Mouse (Mus musculus) midbrain, embryonic 16.5 days (tissue): ENCODE measurements at regions not wholly inside any gene's neighbourhood (a gene's known extent, or its start where the extent isn't known, plus 50 kb on each side); places are given as distances from the start of the nearest gene placed in this dataset.

Source experiments
- ATAC-seq: fragments of 200-750 bp; cut with Nextera tagmentation; 2 replicates; pipeline ENCODE4 v1.8.0; 2017; ENCODE audit warnings: moderate TSS enrichment
- H3K27ac ChIP-seq: fragments of 300-500 bp; sonication (generic); 2 replicates; pipeline ENCODE4 v1.5.1; 2014; ENCODE audit warnings: mild to moderate bottlenecking, low read length, mixed read lengths
- H3K27me3 ChIP-seq: fragments of 300-500 bp; sonication (generic); 2 replicates; pipeline ENCODE4 v1.6.1; 2014; ENCODE audit warnings: low read depth, low read length, mixed read lengths; ENCODE audit not compliant: control insufficient read depth, insufficient read depth
- H3K36me3 ChIP-seq: fragments of 300-500 bp; sonication (generic); 2 replicates; pipeline ENCODE4 v1.6.1; 2014; ENCODE audit warnings: mild to moderate bottlenecking, low read length, moderate library complexity, mixed read lengths; ENCODE audit not compliant: control insufficient read depth, insufficient read depth
- H3K4me1 ChIP-seq: fragments of 300-500 bp; sonication (generic); 2 replicates; pipeline ENCODE4 v1.6.1; 2014; ENCODE audit warnings: mild to moderate bottlenecking, low read length, mixed read lengths; ENCODE audit not compliant: control insufficient read depth, insufficient read depth
- H3K4me2 ChIP-seq: fragments of 300-500 bp; sonication (generic); 2 replicates; pipeline ENCODE4 v1.6.1; 2014; ENCODE audit warnings: mild to moderate bottlenecking, low read length, mixed read lengths
- H3K4me3 ChIP-seq: fragments of 300-500 bp; sonication (generic); 2 replicates; pipeline ENCODE4 v1.5.1; 2014; ENCODE audit warnings: low read depth, mild to moderate bottlenecking, low read length, moderate library complexity, mixed read lengths
- H3K9ac ChIP-seq: fragments of 300-500 bp; sonication (generic); 2 replicates; pipeline ENCODE4 v1.6.1; 2014; ENCODE audit warnings: low read depth, low read length, mixed read lengths
- H3K9me3 ChIP-seq: fragments of 300-500 bp; sonication (generic); replicated peaks from 2 replicates; pipeline ENCODE4 v1.6.1; 2014; ENCODE audit warnings: mild to moderate bottlenecking, low read length, mixed read lengths; ENCODE audit not compliant: control insufficient read depth, poor library complexity, severe bottlenecking
- WGBS: fragments of 180-500 bp; shearing (Covaris S2); extraction: QIAGEN DNeasy Blood & Tissue Kit; methylation state at CpG from one replicate; pipeline ENCODE4 v1.1.7; 2014; 5-methylcytosine and 5-hydroxymethylcytosine counted together

- Histone ChIP-seq H3K27ac (no peak overlapping the region), H3K4me1 (no peaks in the 10 kb centered on the region), H3K4me3 (no peak overlapping the region), H3K9ac (no peak overlapping the region), H3K4me2 (no peak overlapping the region), H3K36me3 (no peaks in the 10 kb centered on the region), H3K27me3 (no peaks in the 10 kb centered on the region), H3K9me3 (no peaks in the 10 kb centered on the region)
- no peak for ATAC-seq
- WGBS: 71% methylated on average over 4 of the region's 4 CpGs
Observed at GRCm38 (mm10) chr16:85347621-85348020, 174.1 kb upstream of the App start.

- 86% methylated on average over 4 of the region's 4 CpGs for WGBS
- H3K9ac ChIP-seq: no peak overlapping the region
- no peaks in the 10 kb centered on the region for H3K4me1 ChIP-seq
Observed at GRCm38 (mm10) chr16:85336495-85337119, 163.0 kb upstream of the App start.

GRCm38 (mm10) chr16:85333543-85333942 lies 160.0 kb upstream of the App start:
- WGBS: 75% methylated on average over 3 of the region's 3 CpGs
- Histone ChIP-seq H3K9me3 (no peaks in the 10 kb centered on the region), H3K4me3 (no peak overlapping the region), H3K4me2 (no peak overlapping the region), H3K4me1 (no peaks in the 10 kb centered on the region), H3K36me3 (no peaks in the 10 kb centered on the region), H3K9ac (no peak overlapping the region), H3K27ac (no peak overlapping the region), H3K27me3 (no peaks in the 10 kb centered on the region)
- ATAC-seq: no peak

More at GRCm38 (mm10) chr16:85336495-85337119, 163.0 kb upstream of the App start:
- H3K36me3 ChIP-seq: no peaks in the 10 kb centered on the region
- H3K4me3 ChIP-seq: no peak overlapping the region
- H3K9me3 ChIP-seq: no peaks in the 10 kb centered on the region
- no peaks in the 10 kb centered on the region for H3K27me3 ChIP-seq
- no peak overlapping the region for H3K27ac ChIP-seq
- ATAC-seq: no peak
- no peak overlapping the region for H3K4me2 ChIP-seq

- Histone ChIP-seq H3K4me3 (no peak overlapping the region), H3K27ac (no peak overlapping the region), H3K9me3 (no peaks in the 10 kb centered on the region), H3K4me1 (no peaks in the 10 kb centered on the region), H3K36me3 (no peaks in the 10 kb centered on the region), H3K9ac (no peak overlapping the region), H3K4me2 (no peak overlapping the region), H3K27me3 (no peaks in the 10 kb centered on the region)
- 64% methylated on average over 8 of the region's 8 CpGs for WGBS
- no peak for ATAC-seq
Observed at GRCm38 (mm10) chr16:85312018-85312417, 138.5 kb upstream of the App start.

GRCm38 (mm10) chr16:85309493-85309892 lies 135.9 kb upstream of the App start:
- no peak overlapping the region for H3K4me2 ChIP-seq
- H3K9ac ChIP-seq: no peak overlapping the region
- H3K4me1 ChIP-seq: no peaks in the 10 kb centered on the region
- no peak overlapping the region for H3K27ac ChIP-seq
- no peaks in the 10 kb centered on the region for H3K36me3 ChIP-seq
- H3K4me3 ChIP-seq: no peak overlapping the region
- H3K9me3 ChIP-seq: no peaks in the 10 kb centered on the region
- no peak for ATAC-seq
- no peaks in the 10 kb centered on the region for H3K27me3 ChIP-seq
- WGBS: 53% methylated on average over 3 of the region's 3 CpGs

- H3K9me3 ChIP-seq: no peaks in the 10 kb centered on the region
- no peaks in the 10 kb centered on the region for H3K4me1 ChIP-seq
- no peak overlapping the region for H3K4me2 ChIP-seq
- H3K9ac ChIP-seq: no peak overlapping the region
- H3K27me3 ChIP-seq: no peaks in the 10 kb centered on the region
- no peak overlapping the region for H3K27ac ChIP-seq
- WGBS: 44% methylated on average over 2 of the region's 2 CpGs
- no peak for ATAC-seq
- no peaks in the 10 kb centered on the region for H3K36me3 ChIP-seq
- H3K4me3 ChIP-seq: no peak overlapping the region
Observed at GRCm38 (mm10) chr16:85308429-85308828, 134.9 kb upstream of the App start.

- WGBS: 27% methylated on average over 7 of the region's 7 CpGs
- peak; percentile 76 for ATAC-seq
- Histone ChIP-seq H3K27ac (no peak overlapping the region), H3K4me1 (no peaks in the 10 kb centered on the region), H3K4me2 (no peak overlapping the region), H3K36me3 (no peaks in the 10 kb centered on the region), H3K4me3 (no peak overlapping the region), H3K9me3 (no peaks in the 10 kb centered on the region), H3K27me3 (no peaks in the 10 kb centered on the region), H3K9ac (no peak overlapping the region)
Observed at GRCm38 (mm10) chr16:85307940-85308339, 134.4 kb upstream of the App start.

- Histone ChIP-seq H3K4me2 (no peak overlapping the region), H3K9ac (no peak overlapping the region), H3K4me1 (no peaks in the 10 kb centered on the region), H3K36me3 (no peaks in the 10 kb centered on the region), H3K27me3 (no peaks in the 10 kb centered on the region), H3K27ac (no peak overlapping the region), H3K9me3 (no peaks in the 10 kb centered on the region), H3K4me3 (no peak overlapping the region)
- no peak for ATAC-seq
- WGBS: 56% methylated on average over 13 of the region's 13 CpGs
Observed at GRCm38 (mm10) chr16:85300092-85300853, 126.7 kb upstream of the App start.

GRCm38 (mm10) chr16:85298559-85298958 lies 125.0 kb upstream of the App start:
- H3K4me2 ChIP-seq: no peak overlapping the region
- no peak for ATAC-seq
- H3K4me1 ChIP-seq: no peaks in the 10 kb centered on the region
- H3K27ac ChIP-seq: no peak overlapping the region
- H3K27me3 ChIP-seq: no peaks in the 10 kb centered on the region
- WGBS: 55% methylated on average over 2 of the region's 2 CpGs
- no peak overlapping the region for H3K4me3 ChIP-seq
- no peaks in the 10 kb centered on the region for H3K9me3 ChIP-seq
- no peaks in the 10 kb centered on the region for H3K36me3 ChIP-seq
- H3K9ac ChIP-seq: no peak overlapping the region
